Mouse (Mus musculus): ENCODE results near the gene Tmem235. TPM values are rescaled to one million over a fixed set of nuclear protein-coding genes. Genes with fewer than 3 reads are reported as not detected.
A peak's percentile ranks its signal among the peaks of the same experiment; 100 is the strongest.

Tmem235 gene
- polyA plus RNA-seq, 1 experiment: not detected

GRCm38 (mm10) chr11:117880336-117880976, 19.9 kb downstream of the Tmem235 start:
- Histone ChIP-seq H3K27me3 (ENCODE audit: control insufficient read depth, insufficient read depth, low read length) (no peaks in the 10 kb centered on the region), H3K4me1 (ENCODE audit: control insufficient read depth, insufficient read depth, insufficient read length) (peaks cover 46% of the 10 kb centered on the region; the same call in 1 of the 2 replicates), H3K36me3 (ENCODE audit: control insufficient read depth, insufficient read depth, low read length) (no peaks in the 10 kb centered on the region), H3K27ac (ENCODE audit: insufficient read depth, low read length) (no peak overlapping the region), H3K4me3 (ENCODE audit: extremely low read depth, insufficient read depth, insufficient read length) (no peak overlapping the region)
- DNase-seq (ENCODE audit: low read depth in 1 of 2, low spot score in 2 of 2): no peak
- 71% methylated on average over 9 of the region's 9 CpGs for WGBS
- no peak for TF ChIP-seq POLR2A (IDR thresholded peaks at IDR 0.05; ENCODE audit: low read depth, low read length)
- no peak for TF ChIP-seq CTCF (IDR thresholded peaks at IDR 0.05; ENCODE audit: extremely low read depth, insufficient read depth, insufficient read length, insufficient replicate concordance)

- Histone ChIP-seq H3K36me3 (ENCODE audit: control insufficient read depth, insufficient read depth, low read length) (no peaks in the 10 kb centered on the region), H3K27me3 (ENCODE audit: control insufficient read depth, insufficient read depth, low read length) (no peaks in the 10 kb centered on the region), H3K4me1 (ENCODE audit: control insufficient read depth, insufficient read depth, insufficient read length) (peaks cover 46% of the 10 kb centered on the region; the same call in 1 of the 2 replicates), H3K4me3 (ENCODE audit: extremely low read depth, insufficient read depth, insufficient read length) (no peak overlapping the region), H3K27ac (ENCODE audit: insufficient read depth, low read length) (peak overlapping the region; percentile 41; the same call in 1 of the 2 replicates)
- DNase-seq (ENCODE audit: low read depth in 1 of 2, low spot score in 2 of 2): no peak
- 79% methylated on average over 6 of the region's 6 CpGs for WGBS
- no peak for TF ChIP-seq POLR2A (IDR thresholded peaks at IDR 0.05; ENCODE audit: low read depth, low read length)
These were observed 20.4 kb downstream of the Tmem235 start for GRCm38 (mm10) chr11:117880977-117881358.

- TF ChIP-seq POLR2A (IDR thresholded peaks at IDR 0.05; ENCODE audit: low read depth, low read length) (no peak), CTCF (IDR thresholded peaks at IDR 0.05; ENCODE audit: extremely low read depth, insufficient read depth, insufficient read length, insufficient replicate concordance) (no peak)
- peaks cover 46% of the 10 kb centered on the region; the same call in 1 of the 2 replicates for H3K4me1 ChIP-seq (ENCODE audit: control insufficient read depth, insufficient read depth, insufficient read length)
- no peak for DNase-seq (ENCODE audit: low read depth in 1 of 2, low spot score in 2 of 2)
- H3K4me3 ChIP-seq (ENCODE audit: extremely low read depth, insufficient read depth, insufficient read length): no peak overlapping the region
- H3K36me3 ChIP-seq (ENCODE audit: control insufficient read depth, insufficient read depth, low read length): no peaks in the 10 kb centered on the region
- WGBS: 9% methylated on average over 8 of the region's 8 CpGs
- H3K27ac ChIP-seq (ENCODE audit: insufficient read depth, low read length): peak overlapping the region; percentile 41; the same call in 1 of the 2 replicates
- no peaks in the 10 kb centered on the region for H3K27me3 ChIP-seq (ENCODE audit: control insufficient read depth, insufficient read depth, low read length)
These were observed 21.2 kb downstream of the Tmem235 start for GRCm38 (mm10) chr11:117881787-117882186.

GRCm38 (mm10) chr11:117882208-117882607, 21.7 kb downstream of the Tmem235 start:
- no peak for TF ChIP-seq CTCF (IDR thresholded peaks at IDR 0.05; ENCODE audit: extremely low read depth, insufficient read depth, insufficient read length, insufficient replicate concordance)
- TF ChIP-seq POLR2A (IDR thresholded peaks at IDR 0.05; ENCODE audit: low read depth, low read length): no peak
- no peak overlapping the region for H3K4me3 ChIP-seq (ENCODE audit: extremely low read depth, insufficient read depth, insufficient read length)
- H3K4me1 ChIP-seq (ENCODE audit: control insufficient read depth, insufficient read depth, insufficient read length): peaks cover 46% of the 10 kb centered on the region; the same call in 1 of the 2 replicates
- H3K27me3 ChIP-seq (ENCODE audit: control insufficient read depth, insufficient read depth, low read length): no peaks in the 10 kb centered on the region
- no peak for DNase-seq (ENCODE audit: low read depth in 1 of 2, low spot score in 2 of 2)
- H3K36me3 ChIP-seq (ENCODE audit: control insufficient read depth, insufficient read depth, low read length): no peaks in the 10 kb centered on the region
- WGBS: 100% methylated on average over 1 of the region's 1 CpGs
- H3K27ac ChIP-seq (ENCODE audit: insufficient read depth, low read length): no peak overlapping the region

DNA sequence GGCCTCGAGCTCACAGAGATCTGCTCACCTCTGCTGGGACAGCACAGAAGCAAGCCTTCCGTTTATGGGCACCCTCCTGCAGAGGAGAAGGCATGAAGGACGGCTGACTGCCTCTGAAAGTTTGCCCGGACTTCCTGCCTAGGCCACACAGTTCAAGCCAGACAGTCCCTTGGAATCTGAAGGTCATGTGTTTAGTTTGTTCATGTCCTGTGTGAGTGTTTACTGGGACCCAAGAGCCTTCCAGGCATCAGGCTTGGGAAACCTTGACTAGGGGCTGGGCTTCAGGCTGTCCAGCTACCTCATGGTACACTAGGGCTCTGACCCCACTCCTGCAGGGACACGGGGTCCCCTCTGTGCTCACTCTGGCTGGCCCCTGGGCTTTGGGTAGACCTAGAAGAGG, 25.4 kb downstream of the Tmem235 start:
- H3K27me3 ChIP-seq (ENCODE audit: control insufficient read depth, insufficient read depth, low read length): no peaks in the 10 kb centered on the region
- H3K4me1 ChIP-seq (ENCODE audit: control insufficient read depth, insufficient read depth, insufficient read length): peaks cover 21% of the 10 kb centered on the region; the same call in 1 of the 2 replicates
- no peaks in the 10 kb centered on the region for H3K36me3 ChIP-seq (ENCODE audit: control insufficient read depth, insufficient read depth, low read length)
- H3K4me3 ChIP-seq (ENCODE audit: extremely low read depth, insufficient read depth, insufficient read length): no peak overlapping the region
- 26% methylated on average over 5 of the region's 5 CpGs for WGBS
- no peak for TF ChIP-seq POLR2A (IDR thresholded peaks at IDR 0.05; ENCODE audit: low read depth, low read length)
- TF ChIP-seq CTCF (IDR thresholded peaks at IDR 0.05; ENCODE audit: extremely low read depth, insufficient read depth, insufficient read length, insufficient replicate concordance): no peak
- no peak for DNase-seq (ENCODE audit: low read depth in 1 of 2, low spot score in 2 of 2)
- no peak overlapping the region for H3K27ac ChIP-seq (ENCODE audit: insufficient read depth, low read length)

GRCm38 (mm10) chr11:117888168-117888852, 27.8 kb downstream of the Tmem235 start:
- no peaks in the 10 kb centered on the region for H3K36me3 ChIP-seq (ENCODE audit: control insufficient read depth, insufficient read depth, low read length)
- H3K4me3 ChIP-seq (ENCODE audit: extremely low read depth, insufficient read depth, insufficient read length): no peak overlapping the region
- no peak overlapping the region for H3K27ac ChIP-seq (ENCODE audit: insufficient read depth, low read length)
- 89% methylated on average over 20 of the region's 20 CpGs for WGBS
- TF ChIP-seq POLR2A (IDR thresholded peaks at IDR 0.05; ENCODE audit: low read depth, low read length) (no peak), CTCF (IDR thresholded peaks at IDR 0.05; ENCODE audit: extremely low read depth, insufficient read depth, insufficient read length, insufficient replicate concordance) (no peak)
- peaks cover 4% of the 10 kb centered on the region; the same call in 1 of the 2 replicates for H3K4me1 ChIP-seq (ENCODE audit: control insufficient read depth, insufficient read depth, insufficient read length)
- H3K27me3 ChIP-seq (ENCODE audit: control insufficient read depth, insufficient read depth, low read length): no peaks in the 10 kb centered on the region; the same call in 1 of the 2 replicates
- no peak for DNase-seq (ENCODE audit: low read depth in 1 of 2, low spot score in 2 of 2)

Data from spleen, adult 2 months (tissue).